ENCODE assay signal across 19 mouse cellular contexts in genomic region chr2:30915376-30915775, GRCm38 (mm10). TPM values are rescaled to one million over a fixed set of nuclear protein-coding genes. Genes with fewer than 3 reads are reported as not detected.
DNase-seq lines count a peak whose midpoint lies in the region; ATAC-seq lines count a peak whose summit lies in the region.
"Had no signal": no experiment of that assay in that cellular context is flagged by ENCODE, and none has a peak within 500 bp of the region (broad histone marks: within the 10 kb centered on the region; RNA-seq: fewer than 3 reads in every experiment).

No protein-coding gene starts in this region.

- H3K4me2 ChIP-seq in midbrain, embryonic 16.5 days (ENCODE audit: low read length) = no peak overlapping the region
- no peak overlapping the region for H3K4me2 ChIP-seq in embryonic facial prominence, embryonic 12.5 days (replicated peaks)
- H3K4me2 ChIP-seq: forebrain, embryonic 12.5 days; heart, embryonic 11.5 days; heart, embryonic 15.5 days; hindbrain, embryonic 15.5 days had no signal

- WGBS in midbrain, embryonic 10.5 days = 76% methylated on average over 5 of the region's 5 CpGs
- 73% methylated on average over 5 of the region's 5 CpGs for WGBS in midbrain, embryonic 16.5 days
- WGBS in embryonic facial prominence, embryonic 12.5 days = 76% methylated on average over 5 of the region's 5 CpGs
- 84% methylated on average over 5 of the region's 5 CpGs for WGBS in limb, embryonic 10.5 days

- intact Hi-C loops in heart, postnatal 14 days (cut with DNase I) = no loop called here

- no peaks in the 10 kb centered on the region for H3K9me3 ChIP-seq in midbrain, embryonic 10.5 days (replicated peaks)
- no peaks in the 10 kb centered on the region for H3K9me3 ChIP-seq in midbrain, embryonic 16.5 days (replicated peaks; ENCODE audit: control insufficient read depth, low read length, poor library complexity, severe bottlenecking)
- no peaks in the 10 kb centered on the region for H3K9me3 ChIP-seq in embryonic facial prominence, embryonic 12.5 days
- no peaks in the 10 kb centered on the region for H3K9me3 ChIP-seq in limb, embryonic 10.5 days (replicated peaks)
- H3K9me3 ChIP-seq: forebrain, embryonic 12.5 days; heart, embryonic 15.5 days; hindbrain, embryonic 10.5 days; hindbrain, embryonic 15.5 days had no signal

- no peaks in the 10 kb centered on the region for H3K36me3 ChIP-seq in midbrain, embryonic 10.5 days
- no peaks in the 10 kb centered on the region for H3K36me3 ChIP-seq in midbrain, embryonic 16.5 days (ENCODE audit: control insufficient read depth, insufficient read depth, low read length)
- H3K36me3 ChIP-seq in embryonic facial prominence, embryonic 12.5 days = no peaks in the 10 kb centered on the region
- H3K36me3 ChIP-seq in limb, embryonic 10.5 days = no peaks in the 10 kb centered on the region
- H3K36me3 ChIP-seq: forebrain, embryonic 12.5 days; heart, embryonic 15.5 days; hindbrain, embryonic 10.5 days; hindbrain, embryonic 15.5 days had no signal

- H3K27ac ChIP-seq in midbrain, embryonic 10.5 days (replicated peaks) = 0 out of 2 replicates have a peak overlapping the region, but pooled peaks have one; percentile 17
- no peak overlapping the region for H3K27ac ChIP-seq in midbrain, embryonic 16.5 days (ENCODE audit: low read length)
- peak overlapping the region; percentile 41; the same call in 1 of the 2 replicates for H3K27ac ChIP-seq in embryonic facial prominence, embryonic 12.5 days
- H3K27ac ChIP-seq in limb, embryonic 10.5 days = peak overlapping the region; percentile 62
- H3K27ac ChIP-seq: forebrain, embryonic 12.5 days; heart, embryonic 15.5 days; hindbrain, embryonic 15.5 days had no signal

- no peak for DNase-seq in midbrain, embryonic 10.5 days (ENCODE audit: low spot score)
- no peak for DNase-seq in limb, embryonic 10.5 days (ENCODE audit: low spot score)
- peak; percentile 65 for DNase-seq in testis, postnatal 14 days (ENCODE audit: low spot score)
- DNase-seq in heart, postnatal 14 days = no peak
- DNase-seq: adrenal gland, adult 2 months; adrenal gland, postnatal 25 days; cerebellum, adult 18-20 months; cerebellum, adult 9-11 months; cerebellum, postnatal 36 days; gastrocnemius, postnatal 10 days had no signal

- no peak overlapping the region for H3K4me3 ChIP-seq in midbrain, embryonic 10.5 days
- H3K4me3 ChIP-seq in midbrain, embryonic 16.5 days (ENCODE audit: low read depth, low read length) = no peak overlapping the region
- H3K4me3 ChIP-seq in embryonic facial prominence, embryonic 12.5 days = no peak overlapping the region
- H3K4me3 ChIP-seq in limb, embryonic 10.5 days = no peak overlapping the region
- H3K4me3 ChIP-seq: forebrain, embryonic 12.5 days; heart, embryonic 15.5 days; hindbrain, embryonic 10.5 days; hindbrain, embryonic 15.5 days had no signal

- H3K4me1 ChIP-seq in midbrain, embryonic 10.5 days = peaks cover 33% of the 10 kb centered on the region
- no peaks in the 10 kb centered on the region for H3K4me1 ChIP-seq in midbrain, embryonic 16.5 days (ENCODE audit: control insufficient read depth, insufficient read depth, low read length)
- H3K4me1 ChIP-seq in embryonic facial prominence, embryonic 12.5 days = peaks cover 22% of the 10 kb centered on the region
- peaks cover 37% of the 10 kb centered on the region for H3K4me1 ChIP-seq in limb, embryonic 10.5 days

- no peak overlapping the region for H3K9ac ChIP-seq in midbrain, embryonic 16.5 days (ENCODE audit: low read depth, low read length)
- no peak overlapping the region for H3K9ac ChIP-seq in embryonic facial prominence, embryonic 12.5 days
- H3K9ac ChIP-seq: forebrain, embryonic 12.5 days; heart, embryonic 15.5 days; hindbrain, embryonic 15.5 days had no signal

- 0 out of 2 replicates have a peak, but pooled peaks cover 6% of the 10 kb centered on the region for H3K27me3 ChIP-seq in midbrain, embryonic 10.5 days (ENCODE audit: low read depth, poor library complexity, severe bottlenecking)
- no peaks in the 10 kb centered on the region for H3K27me3 ChIP-seq in midbrain, embryonic 16.5 days (ENCODE audit: control insufficient read depth, insufficient read depth, low read depth, low read length)
- H3K27me3 ChIP-seq in embryonic facial prominence, embryonic 12.5 days = no peaks in the 10 kb centered on the region
- no peaks in the 10 kb centered on the region for H3K27me3 ChIP-seq in limb, embryonic 10.5 days (ENCODE audit: low read depth, poor library complexity, severe bottlenecking)
- H3K27me3 ChIP-seq: heart, embryonic 15.5 days; hindbrain, embryonic 15.5 days had no signal

- no peak for ATAC-seq in midbrain, embryonic 16.5 days
- no peak for ATAC-seq in embryonic facial prominence, embryonic 12.5 days (ENCODE audit: insufficient number of reproducible peaks, insufficient read depth, low FRiP score, low TSS enrichment)
- ATAC-seq in megakaryocyte, adult 5-6 weeks (ENCODE audit: poor library complexity, severe bottlenecking) = no peak
- ATAC-seq: inflammation-experienced regulatory T-cells, adult 6 months had no signal

RNA-seq across cellular contexts. Expression of gene Ptges, which starts 14.3 kb away (rescaled TPM):
- polyA plus RNA-seq in midbrain, embryonic 10.5 days (2016; fragmentation: Nextera tagmentation; extraction: Ambion mirVana) = 5.8 and 9.7 TPM in 2 replicates
- polyA plus RNA-seq in midbrain, embryonic 16.5 days (2015; fragmentation: Nextera tagmentation; extraction: Ambion mirVana) = 5.1 and 5.2 TPM in 2 replicates
- 11.6 and 12.0 TPM in 2 replicates for polyA plus RNA-seq in embryonic facial prominence, embryonic 12.5 days (2016; fragmentation: Nextera tagmentation; extraction: Ambion mirVana)
- polyA plus RNA-seq in limb, embryonic 10.5 days (2016; fragmentation: Nextera tagmentation; extraction: Ambion mirVana) = 10.1 and 11.8 TPM in 2 replicates
- total RNA-seq in megakaryocyte, adult 5-6 weeks (2015) = 0.67 and 2.6 TPM in 2 replicates
- 0.77 and 3.9 TPM in 2 replicates for total RNA-seq in megakaryocyte, adult 5-6 weeks (2017)
- 1 to 10 TPM; 1.9 to 3.2 TPM for total RNA-seq in heart, postnatal 14 days (2021)
- polyA plus RNA-seq: inflammation-experienced regulatory T-cells, adult 6 months had no signal

RNA-seq across cellular contexts. Expression of gene Tor1b, which starts 37.4 kb away (rescaled TPM):
- polyA plus RNA-seq in midbrain, embryonic 10.5 days (2016; fragmentation: Nextera tagmentation; extraction: Ambion mirVana) = 21.9 and 22.4 TPM in 2 replicates
- 18.2 and 18.3 TPM in 2 replicates for polyA plus RNA-seq in midbrain, embryonic 16.5 days (2015; fragmentation: Nextera tagmentation; extraction: Ambion mirVana)
- polyA plus RNA-seq in embryonic facial prominence, embryonic 12.5 days (2016; fragmentation: Nextera tagmentation; extraction: Ambion mirVana) = 31.5 and 31.9 TPM in 2 replicates
- 26.7 and 27.6 TPM in 2 replicates for polyA plus RNA-seq in limb, embryonic 10.5 days (2016; fragmentation: Nextera tagmentation; extraction: Ambion mirVana)
- 28.1 and 32.7 TPM in 2 replicates for total RNA-seq in megakaryocyte, adult 5-6 weeks (2015)
- total RNA-seq in megakaryocyte, adult 5-6 weeks (2017) = 40.3 and 42.6 TPM in 2 replicates
- 10 to 100 TPM; 25.0 to 26.1 TPM for total RNA-seq in heart, postnatal 14 days (2021)

RNA-seq across cellular contexts. Expression of gene Tor1a, which starts 52.4 kb away (rescaled TPM):
- 90.6 and 94.5 TPM in 2 replicates for polyA plus RNA-seq in midbrain, embryonic 10.5 days (2016; fragmentation: Nextera tagmentation; extraction: Ambion mirVana)
- polyA plus RNA-seq in midbrain, embryonic 16.5 days (2015; fragmentation: Nextera tagmentation; extraction: Ambion mirVana) = 97.5 and 106 TPM in 2 replicates
- polyA plus RNA-seq in embryonic facial prominence, embryonic 12.5 days (2016; fragmentation: Nextera tagmentation; extraction: Ambion mirVana) = 82.8 and 83.2 TPM in 2 replicates
- 76.7 and 77.7 TPM in 2 replicates for polyA plus RNA-seq in limb, embryonic 10.5 days (2016; fragmentation: Nextera tagmentation; extraction: Ambion mirVana)
- total RNA-seq in megakaryocyte, adult 5-6 weeks (2015) = 88.1 and 97.1 TPM in 2 replicates
- 132 and 135 TPM in 2 replicates for total RNA-seq in megakaryocyte, adult 5-6 weeks (2017)
- 10 to 100 TPM; 13.5 to 13.9 TPM for total RNA-seq in heart, postnatal 14 days (2021)
